8 mouse cellular contexts compared by ENCODE assay signal in the genomic region with DNA sequence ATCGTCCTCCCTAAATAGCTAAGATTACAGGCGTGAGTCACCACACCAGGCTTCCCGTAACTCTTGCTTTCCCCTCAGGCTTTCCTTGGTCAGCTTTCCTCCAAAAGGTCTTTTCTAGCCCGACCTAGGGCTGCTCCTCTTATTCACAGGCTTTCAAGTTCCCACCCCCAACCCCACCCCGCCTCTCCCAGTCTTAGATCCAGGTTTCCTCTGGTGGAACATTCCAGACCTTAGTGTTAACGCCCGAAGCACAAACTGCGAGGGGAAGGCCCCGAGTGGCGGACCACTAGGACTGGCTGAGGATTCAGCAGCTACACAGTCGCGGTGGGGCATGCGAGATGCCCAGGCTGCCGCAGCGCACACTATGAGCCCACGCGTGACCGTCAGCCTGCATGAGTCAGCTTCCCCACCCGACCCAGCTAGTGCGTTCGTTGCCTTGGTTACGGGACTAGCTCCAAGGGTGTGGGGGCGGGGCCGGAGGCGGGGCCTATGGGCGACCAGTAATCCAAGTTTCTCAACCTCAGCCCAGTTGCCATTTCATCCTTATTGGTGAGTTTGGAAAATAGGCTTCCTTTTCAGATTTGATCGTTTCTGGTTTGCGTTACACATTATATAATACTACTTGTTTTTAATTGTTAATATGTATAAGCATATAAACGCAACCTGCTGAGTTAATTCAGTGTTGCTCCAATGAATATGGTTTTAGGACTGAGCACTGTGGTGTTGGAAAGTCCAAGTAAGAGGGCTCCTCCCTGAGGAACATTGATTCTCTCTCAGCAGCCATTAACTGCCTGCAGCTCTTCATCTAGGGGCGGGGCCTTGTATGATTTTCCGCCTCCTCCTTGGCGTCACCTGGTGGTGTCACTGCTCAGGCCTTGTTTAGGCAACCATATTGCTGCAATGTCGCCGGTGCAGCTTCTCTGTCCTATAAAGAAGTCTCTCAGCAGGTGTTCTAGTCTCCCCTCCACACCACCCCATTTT. TPM values are rescaled to one million over a fixed set of nuclear protein-coding genes. Genes with fewer than 3 reads are reported as not detected.
DNase-seq lines count a peak whose midpoint lies in the region; ATAC-seq and TF ChIP-seq lines count a peak whose summit lies in the region.

No protein-coding gene starts in this region.

- peak overlapping the region; percentile 88 for H3K27ac ChIP-seq in forebrain, embryonic 12.5 days
- H3K27ac ChIP-seq in neural tube, embryonic 15.5 days (replicated peaks), result peak overlapping the region; percentile 89

- peak; percentile 14; the same call in 1 of the 2 replicates for TF ChIP-seq CTCF in E14TG2a.4 (conservative IDR thresholded peaks at IDR 0.05; ENCODE audit: low read length)

- ATAC-seq in forebrain, embryonic 12.5 days (ENCODE audit: low FRiP score), result peak; percentile 84
- peak; percentile 92 for ATAC-seq in neural tube, embryonic 15.5 days (ENCODE audit: low FRiP score)

- H3K4me3 ChIP-seq in E14TG2a.4 (replicated peaks; ENCODE audit: low read length), result peak overlapping the region; percentile 75
- H3K4me3 ChIP-seq in forebrain, embryonic 12.5 days (replicated peaks), result peak overlapping the region; percentile 43
- peak overlapping the region; percentile 47 for H3K4me3 ChIP-seq in neural tube, embryonic 15.5 days (replicated peaks)

- H3K36me3 ChIP-seq in E14TG2a.4 (ENCODE audit: insufficient read depth, low read length), result peaks cover 15% of the 10 kb centered on the region
- H3K36me3 ChIP-seq in forebrain, embryonic 12.5 days (replicated peaks), result peaks cover 5% of the 10 kb centered on the region; the same call in 1 of the 2 replicates
- peaks cover 5% of the 10 kb centered on the region; the same call in 1 of the 2 replicates for H3K36me3 ChIP-seq in neural tube, embryonic 15.5 days

- no peaks in the 10 kb centered on the region for H3K9me3 ChIP-seq in E14TG2a.4 (ENCODE audit: low read length)
- no peaks in the 10 kb centered on the region for H3K9me3 ChIP-seq in forebrain, embryonic 12.5 days
- H3K9me3 ChIP-seq in neural tube, embryonic 15.5 days (replicated peaks), result no peaks in the 10 kb centered on the region

- 1% methylated on average over 34 of the region's 34 CpGs for WGBS in forebrain, embryonic 12.5 days
- whole genome bisulfite sequencing in neural tube, embryonic 15.5 days, result 1% methylated on average over 34 of the region's 34 CpGs

- intact Hi-C loops in heart, postnatal 10 days (cut with DNase I), result loop anchor here (5.0 kb wide), 1 partner anchor 48 kb away; the partner anchor contains the start of genes Atn1 and Gm45234

- peaks cover 66% of the 10 kb centered on the region for H3K4me1 ChIP-seq in E14TG2a.4 (replicated peaks; ENCODE audit: low read depth, low read length)
- H3K4me1 ChIP-seq in forebrain, embryonic 12.5 days, result peaks cover 41% of the 10 kb centered on the region
- H3K4me1 ChIP-seq in neural tube, embryonic 15.5 days, result peaks cover 41% of the 10 kb centered on the region

- H3K9ac ChIP-seq in forebrain, embryonic 12.5 days, result peak overlapping the region; percentile 60
- peak overlapping the region; percentile 51 for H3K9ac ChIP-seq in neural tube, embryonic 15.5 days (replicated peaks)

- no peaks in the 10 kb centered on the region for H3K27me3 ChIP-seq in E14TG2a.4 (ENCODE audit: insufficient read depth, low read length)
- no peaks in the 10 kb centered on the region for H3K27me3 ChIP-seq in forebrain, embryonic 12.5 days
- no peaks in the 10 kb centered on the region; the same call in 1 of the 2 replicates for H3K27me3 ChIP-seq in neural tube, embryonic 15.5 days (replicated peaks)

- peak overlapping the region; percentile 73 for H3K4me2 ChIP-seq in forebrain, embryonic 12.5 days
- H3K4me2 ChIP-seq in neural tube, embryonic 15.5 days, result peak overlapping the region; percentile 72

- DNase-seq in c-Kit-positive CD71-positive TER-119-positive erythroid progenitor cells, embryonic 14.5 days (ENCODE audit: low spot score), result peak; percentile 81
- DNase-seq in heart, postnatal 10 days, result peak; percentile 93 to 97
- DNase-seq in layer of hippocampus, adult 11-12 months (ENCODE audit: low spot score), result peak; percentile 95
- DNase-seq in lung, adult 18-20 months, result peak; percentile 94 to 97
- peak; percentile 87 for DNase-seq in testis, postnatal 14 days (ENCODE audit: low spot score)

RNA-seq across cellular contexts. Expression of gene Spsb2, which starts 2.8 kb away (rescaled TPM):
- 4.5 and 7.7 TPM in 2 replicates for polyA plus RNA-seq in forebrain, embryonic 12.5 days (2016; fragmentation: Nextera tagmentation; extraction: Ambion mirVana)
- 1 to 10 TPM; 3.1 TPM for total RNA-seq in heart, postnatal 10 days (2021)
- 7.9 and 9.2 TPM in 2 replicates for polyA plus RNA-seq in neural tube, embryonic 15.5 days (2015; fragmentation: Nextera tagmentation; extraction: Ambion mirVana)

RNA-seq across cellular contexts. Expression of gene Tpi1, which starts 8.5 kb away (rescaled TPM):
- polyA plus RNA-seq in forebrain, embryonic 12.5 days (2016; fragmentation: Nextera tagmentation; extraction: Ambion mirVana), result 559 and 592 TPM in 2 replicates
- total RNA-seq in heart, postnatal 10 days (2021), result 100 to 1,000 TPM; 870 to 877 TPM
- 481 and 545 TPM in 2 replicates for polyA plus RNA-seq in neural tube, embryonic 15.5 days (2015; fragmentation: Nextera tagmentation; extraction: Ambion mirVana)

RNA-seq across cellular contexts. Expression of gene Usp5, which starts 23.7 kb away (rescaled TPM):
- 199 and 221 TPM in 2 replicates for polyA plus RNA-seq in forebrain, embryonic 12.5 days (2016; fragmentation: Nextera tagmentation; extraction: Ambion mirVana)
- 10 to 100 TPM; 87.5 to 87.9 TPM for total RNA-seq in heart, postnatal 10 days (2021)
- polyA plus RNA-seq in neural tube, embryonic 15.5 days (2015; fragmentation: Nextera tagmentation; extraction: Ambion mirVana), result 190 and 199 TPM in 2 replicates

RNA-seq across cellular contexts. Expression of gene Cdca3, which starts 23.7 kb away (rescaled TPM):
- 233 and 244 TPM in 2 replicates for polyA plus RNA-seq in forebrain, embryonic 12.5 days (2016; fragmentation: Nextera tagmentation; extraction: Ambion mirVana)
- total RNA-seq in heart, postnatal 10 days (2021), result 10 to 100 TPM; 19.1 to 23.2 TPM
- 23.7 and 52.8 TPM in 2 replicates for polyA plus RNA-seq in neural tube, embryonic 15.5 days (2015; fragmentation: Nextera tagmentation; extraction: Ambion mirVana)

RNA-seq across cellular contexts. Expression of gene Lrrc23, which starts 26.1 kb away (rescaled TPM):
- polyA plus RNA-seq in forebrain, embryonic 12.5 days (2016; fragmentation: Nextera tagmentation; extraction: Ambion mirVana), result 3.3 and 4.0 TPM in 2 replicates
- not detected for total RNA-seq in heart, postnatal 10 days (2021)
- 1.5 and 1.7 TPM in 2 replicates for polyA plus RNA-seq in neural tube, embryonic 15.5 days (2015; fragmentation: Nextera tagmentation; extraction: Ambion mirVana)

Comparison
In these comparisons a context has a peak if more than half of its experiments do, and no peak if none do; other contexts are left out.
1. Peak in every context shown above with its lines: DNase-seq, ATAC-seq, H3K4me3 ChIP-seq and H3K27ac ChIP-seq.